Mouse (Mus musculus): ENCODE measurements around the gene Ralgapa2.

Gene Ralgapa2

GRCm38 (mm10) chr2:146307060-146307459, 205.1 kb downstream of the Ralgapa2 start:
- DNase-seq (ENCODE audit: low spot score in 2 of 2) = no peak

- no peak for DNase-seq (ENCODE audit: low spot score in 2 of 2)
Observed at GRCm38 (mm10) chr2:146302094-146302699, 209.9 kb downstream of the Ralgapa2 start.

GRCm38 (mm10) chr2:146300500-146301020, 211.6 kb downstream of the Ralgapa2 start:
- DNase-seq (ENCODE audit: low spot score in 2 of 2) = no peak

GRCm38 (mm10) chr2:146299841-146300460, 212.2 kb downstream of the Ralgapa2 start:
- no peak for DNase-seq (ENCODE audit: low spot score in 2 of 2)

GRCm38 (mm10) chr2:146293538-146293937, 218.6 kb downstream of the Ralgapa2 start:
- no peak for DNase-seq (ENCODE audit: low spot score in 2 of 2)

GRCm38 (mm10) chr2:146290871-146291637, 221.1 kb downstream of the Ralgapa2 start:
- DNase-seq (ENCODE audit: low spot score in 2 of 2) = peak in 1 of 2 experiments; percentile 65

- DNase-seq (ENCODE audit: low spot score in 2 of 2) = no peak
Observed at GRCm38 (mm10) chr2:146290366-146290765, 221.8 kb downstream of the Ralgapa2 start.

GRCm38 (mm10) chr2:146289394-146289793, 222.8 kb downstream of the Ralgapa2 start:
- DNase-seq (ENCODE audit: low spot score in 2 of 2) = no peak

- no peak for DNase-seq (ENCODE audit: low spot score in 2 of 2)
Observed at GRCm38 (mm10) chr2:146288326-146288725, 223.8 kb downstream of the Ralgapa2 start.

- no peak for DNase-seq (ENCODE audit: low spot score in 2 of 2)
Observed at GRCm38 (mm10) chr2:146287531-146287930, 224.6 kb downstream of the Ralgapa2 start.

- no peak for DNase-seq (ENCODE audit: low spot score in 2 of 2)
Observed at GRCm38 (mm10) chr2:146281346-146281745, 230.8 kb downstream of the Ralgapa2 start.

- no peak for DNase-seq (ENCODE audit: low spot score in 2 of 2)
Observed at GRCm38 (mm10) chr2:146280921-146281274, 231.2 kb downstream of the Ralgapa2 start.

- no peak for DNase-seq (ENCODE audit: low spot score in 2 of 2)
Observed at GRCm38 (mm10) chr2:146280221-146280920, 231.8 kb downstream of the Ralgapa2 start.

- peak; percentile 33 to 83 for DNase-seq (ENCODE audit: low spot score in 2 of 2)
Observed at GRCm38 (mm10) chr2:146279430-146280220, 232.5 kb downstream of the Ralgapa2 start.

GRCm38 (mm10) chr2:146278381-146278780, 233.8 kb downstream of the Ralgapa2 start:
- no peak for DNase-seq (ENCODE audit: low spot score in 2 of 2)

- DNase-seq (ENCODE audit: low spot score in 2 of 2) = no peak
Observed at GRCm38 (mm10) chr2:146266539-146266938, 245.6 kb downstream of the Ralgapa2 start.

GRCm38 (mm10) chr2:146265045-146265444, 247.1 kb downstream of the Ralgapa2 start:
- DNase-seq (ENCODE audit: low spot score in 2 of 2) = no peak

GRCm38 (mm10) chr2:146262966-146263365, 249.2 kb downstream of the Ralgapa2 start:
- no peak for DNase-seq (ENCODE audit: low spot score in 2 of 2)

GRCm38 (mm10) chr2:146262215-146262614, 249.9 kb downstream of the Ralgapa2 start:
- peak in 1 of 2 experiments; percentile 75 for DNase-seq (ENCODE audit: low spot score in 2 of 2)

GRCm38 (mm10) chr2:146261146-146261545, 251.0 kb downstream of the Ralgapa2 start:
- DNase-seq (ENCODE audit: low spot score in 2 of 2) = no peak

Measured in cerebellum, postnatal 4 days (tissue).